Mouse (Mus musculus): ENCODE results near the gene Scgb1c1. TPM values are rescaled to one million over a fixed set of nuclear protein-coding genes. Genes with fewer than 3 reads are reported as not detected.

Gene Scgb1c1
- total RNA-seq, 2 experiments from 2014 or later: not detected

DNA sequence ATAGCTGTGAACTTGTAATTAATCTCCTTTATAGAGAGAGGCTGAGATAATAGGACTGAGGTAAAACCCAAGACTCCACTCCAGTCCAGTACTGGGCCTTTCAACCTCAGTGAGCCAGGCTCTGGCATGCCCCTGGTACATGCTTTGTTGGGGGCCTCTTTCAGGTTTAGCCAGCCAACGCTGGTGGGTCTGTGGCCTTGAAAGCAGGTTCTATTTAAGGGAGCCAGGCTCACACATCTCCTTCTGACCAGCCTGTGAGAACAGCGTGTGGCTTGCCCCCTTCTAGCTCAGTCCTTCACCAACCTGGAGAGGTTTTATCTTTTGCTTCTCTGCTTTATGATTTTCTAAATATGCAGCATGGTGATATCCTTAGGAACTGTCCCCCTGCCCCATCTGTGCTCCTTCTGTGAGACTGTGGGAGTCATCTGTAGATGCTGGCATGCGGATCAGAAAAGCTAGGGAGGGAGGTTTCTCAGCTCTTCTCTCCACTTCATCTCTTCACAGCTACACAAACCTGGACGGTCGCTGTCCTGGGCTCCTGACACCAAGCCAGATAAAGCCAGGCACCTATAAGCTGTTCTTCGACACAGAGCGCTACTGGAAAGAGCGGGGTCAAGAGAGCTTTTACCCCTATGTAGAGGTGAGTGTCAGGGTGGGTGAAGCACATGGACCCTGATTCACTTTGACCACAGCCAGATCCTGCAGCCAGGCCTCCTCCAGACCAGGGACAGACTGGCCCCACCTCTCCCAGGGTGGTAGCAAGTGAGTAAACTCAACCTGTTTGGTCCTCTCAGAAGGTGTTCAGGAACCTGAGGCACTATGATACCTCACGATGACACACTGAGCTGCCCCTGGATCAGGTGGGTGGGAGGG is 8.9 kb upstream of the Scgb1c1 start:
- DNase-seq (ENCODE audit: extremely low spot score in 1 of 2, low spot score in 2 of 2): no peak
- intact Hi-C loops (cut with DNase I): no loop called here

DNA sequence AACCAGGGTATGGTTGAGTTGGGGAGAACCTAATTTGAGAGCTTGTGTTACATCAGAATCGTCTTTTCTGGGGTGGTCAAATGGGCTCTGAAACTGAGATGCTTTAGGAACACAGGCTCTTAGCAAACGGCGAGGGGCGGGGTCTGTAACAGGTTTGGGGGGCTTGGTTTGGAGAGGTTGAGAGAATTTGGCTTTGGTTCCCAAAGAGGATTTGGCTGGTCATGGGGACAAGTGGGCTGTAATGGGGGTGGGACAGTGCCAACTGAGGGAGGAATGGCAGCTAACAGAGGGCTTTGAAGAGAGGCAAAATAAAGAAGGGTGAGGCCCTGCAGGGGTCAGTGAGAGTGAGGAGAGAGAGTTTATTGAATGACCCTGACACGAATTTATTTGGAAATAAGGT is 5.8 kb upstream of the Scgb1c1 start:
- DNase-seq (ENCODE audit: extremely low spot score in 1 of 2, low spot score in 2 of 2): no peak
- intact Hi-C loops (cut with DNase I): no loop called here

DNA sequence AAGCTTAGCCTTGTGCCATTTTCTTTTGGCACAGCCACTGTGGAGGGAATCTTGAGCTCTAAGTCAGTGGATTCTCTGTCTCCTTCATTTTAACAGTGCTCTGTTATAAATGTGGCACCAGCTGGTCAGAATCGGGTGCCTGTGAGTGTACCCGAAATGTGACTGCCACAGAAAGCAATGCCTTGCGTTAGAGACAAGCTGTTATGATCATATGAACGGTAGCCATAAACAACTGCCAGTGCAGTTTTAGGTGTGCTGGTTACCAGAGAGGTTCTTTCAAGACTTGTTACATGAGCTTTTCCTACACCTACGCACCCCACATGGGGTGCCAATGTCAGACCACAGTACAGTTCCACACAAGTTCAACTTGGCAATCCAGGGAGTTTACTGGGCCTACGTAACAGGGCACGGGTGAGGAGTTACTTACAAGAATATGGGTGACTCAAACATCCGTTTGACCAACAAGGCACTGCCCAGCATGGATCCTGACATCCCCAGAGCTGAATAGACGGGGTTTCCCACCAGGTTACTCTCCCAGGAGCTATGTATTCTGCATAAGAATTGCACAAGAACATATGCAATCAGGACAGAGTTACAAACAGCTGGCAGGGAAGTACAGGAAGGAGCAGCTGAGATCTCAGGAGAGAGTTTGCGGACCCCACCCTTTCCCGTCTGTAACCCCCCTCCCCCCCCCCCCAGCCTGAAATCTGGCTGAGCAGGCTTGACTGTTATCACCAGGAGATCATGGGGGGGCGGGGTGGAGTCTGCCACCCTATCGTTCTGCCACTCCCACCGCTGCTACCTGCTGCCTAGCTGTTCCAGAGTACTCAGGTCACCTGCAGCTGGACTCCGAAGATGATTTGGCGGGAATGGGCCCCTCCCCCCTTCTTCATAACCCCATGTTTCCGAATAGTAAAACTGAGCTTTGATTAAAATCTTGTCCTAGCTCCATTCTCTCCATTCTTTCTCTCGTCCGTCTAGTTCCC is 4.3 kb upstream of the Scgb1c1 start:
- intact Hi-C loops (cut with DNase I): no loop called here
- peak in 1 of 2 experiments; percentile 18 for DNase-seq (ENCODE audit: extremely low spot score in 1 of 2, low spot score in 2 of 2)

DNA sequence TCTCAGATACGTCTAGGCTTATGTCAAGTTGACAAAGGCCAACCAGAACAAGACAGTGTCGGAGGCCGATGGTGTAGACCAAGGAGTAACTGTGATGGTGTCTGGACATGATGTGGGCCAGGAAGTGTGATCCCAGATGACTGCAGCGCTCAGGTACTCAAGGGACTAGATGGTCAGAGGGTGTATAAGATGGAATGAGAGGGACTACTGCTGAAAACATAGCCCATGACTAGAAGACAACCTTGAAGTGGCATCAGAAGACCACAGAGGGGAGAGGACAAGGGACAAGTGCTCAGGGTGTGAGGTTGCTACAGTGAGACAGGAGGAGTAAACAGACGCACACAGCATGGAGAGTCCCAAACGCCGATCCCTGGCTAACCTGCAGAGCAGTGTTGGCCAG is 1.5 kb upstream of the Scgb1c1 start:
- DNase-seq (ENCODE audit: extremely low spot score in 1 of 2, low spot score in 2 of 2): no peak
- intact Hi-C loops (cut with DNase I): loop anchor here (2.0 kb wide), 2 partner anchors 59 to 205 kb away; no protein-coding TSS in a partner anchor

DNA sequence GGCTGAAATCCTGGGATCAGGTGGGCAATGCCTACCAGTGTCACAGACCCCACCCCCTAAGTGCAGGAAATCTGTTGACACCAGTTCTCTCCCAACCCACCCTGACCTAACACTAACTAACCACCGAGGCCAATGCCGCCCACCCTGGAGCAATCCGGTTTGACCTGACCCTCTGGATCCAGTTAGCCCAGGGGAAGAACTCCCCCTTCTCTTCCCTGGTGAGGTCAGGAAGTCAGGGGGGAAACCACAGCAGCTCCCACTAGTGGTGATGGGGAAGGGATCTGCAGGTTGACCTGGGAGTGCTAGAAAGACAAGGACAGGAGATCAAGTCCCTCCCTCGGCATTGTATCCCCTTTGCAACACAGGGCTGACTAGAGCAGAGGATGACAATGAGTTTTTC is 336 bp downstream of the Scgb1c1 start:
- intact Hi-C loops (cut with DNase I): loop anchor here (2.0 kb wide), 2 partner anchors 57 to 203 kb away; no protein-coding TSS in a partner anchor
- DNase-seq (ENCODE audit: extremely low spot score in 1 of 2, low spot score in 2 of 2): peak in 1 of 2 experiments; percentile 21

DNA sequence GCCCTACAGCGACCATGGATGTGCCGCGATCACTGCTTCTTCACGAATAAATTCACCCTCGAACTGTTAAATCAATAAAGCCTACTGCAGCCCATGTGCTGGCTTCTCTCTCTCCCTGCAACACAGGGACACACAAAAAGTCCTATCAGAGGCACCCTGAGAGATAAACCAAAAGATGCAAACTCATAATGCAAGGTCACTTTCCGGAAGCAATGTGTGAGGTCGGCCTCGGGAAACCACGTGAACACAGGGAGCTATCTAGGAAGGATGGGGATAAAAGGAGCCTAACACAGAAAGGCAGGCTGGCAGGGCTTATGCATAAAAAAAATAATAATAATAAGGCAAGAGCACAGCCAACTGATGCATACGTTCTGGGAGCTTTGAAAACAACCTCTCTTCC is 1.3 kb downstream of the Scgb1c1 start:
- DNase-seq (ENCODE audit: extremely low spot score in 1 of 2, low spot score in 2 of 2): no peak
- intact Hi-C loops (cut with DNase I): no loop called here

DNA sequence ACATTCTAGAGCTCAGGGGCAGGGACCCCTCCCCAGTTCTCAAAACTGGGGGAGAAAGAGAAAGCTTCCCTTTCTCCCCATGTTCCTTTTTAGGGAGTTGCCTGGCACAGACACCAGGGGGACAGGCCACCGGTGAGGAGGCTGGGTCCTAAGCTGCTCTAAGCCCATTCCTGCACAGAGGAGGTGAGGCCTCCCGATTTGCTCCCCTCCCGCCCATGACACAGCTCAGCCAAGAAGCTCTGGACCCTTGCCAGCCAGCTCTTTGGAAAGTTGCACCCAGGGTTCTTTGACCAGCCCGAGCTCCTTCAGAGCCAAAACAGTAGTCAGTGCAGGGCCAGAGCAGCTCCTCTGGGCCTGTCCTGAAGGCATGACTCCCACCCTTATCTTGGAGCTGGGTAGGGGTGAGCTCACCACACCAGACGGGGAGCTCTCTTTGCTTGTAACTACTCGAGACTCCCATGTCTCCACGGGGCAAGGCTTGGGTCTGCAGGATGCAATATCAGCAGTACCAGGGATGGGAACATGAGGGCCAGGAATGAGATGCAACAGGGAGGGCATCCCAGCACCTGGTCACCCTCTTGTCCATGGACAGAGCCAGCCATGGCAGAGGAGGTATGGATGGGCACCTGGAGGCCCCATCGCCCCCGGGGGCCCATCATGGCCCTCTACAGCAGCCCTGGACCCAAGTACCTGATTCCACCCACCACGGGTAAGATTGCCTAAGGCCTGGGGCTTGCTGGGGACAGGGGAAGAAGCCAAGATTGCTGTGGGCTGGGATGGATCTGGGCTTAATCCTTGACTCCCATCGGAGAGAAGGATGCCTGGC is 2.6 kb downstream of the Scgb1c1 start, which contains the start of gene Odf3:
Odf3 (plus strand) TSS at position 51 of the 826 bp plus-strand sequence.
- peak in 1 of 2 experiments; percentile 62 for DNase-seq (ENCODE audit: extremely low spot score in 1 of 2, low spot score in 2 of 2)
- intact Hi-C loops (cut with DNase I): no loop called here

DNA sequence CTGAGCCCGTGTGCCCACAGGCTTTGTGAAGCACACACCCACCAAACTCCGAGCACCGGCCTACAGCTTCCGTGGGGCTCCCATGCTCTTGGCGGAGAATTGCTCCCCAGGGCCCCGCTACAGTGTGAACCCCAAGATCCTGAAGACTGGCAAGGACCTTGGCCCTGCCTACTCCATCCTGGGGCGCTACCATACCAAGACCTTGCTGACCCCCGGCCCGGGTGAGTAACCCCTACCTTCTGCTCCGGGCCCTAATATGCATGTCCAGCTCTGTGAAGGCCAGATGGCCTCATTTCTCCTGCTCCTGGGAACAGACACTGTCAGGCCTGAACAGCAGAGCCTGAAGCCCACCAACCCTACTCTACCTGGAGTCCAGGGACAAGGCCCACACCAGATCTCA is 3.2 kb downstream of the Scgb1c1 start:
- DNase-seq (ENCODE audit: extremely low spot score in 1 of 2, low spot score in 2 of 2): no peak
- intact Hi-C loops (cut with DNase I): no loop called here

DNA sequence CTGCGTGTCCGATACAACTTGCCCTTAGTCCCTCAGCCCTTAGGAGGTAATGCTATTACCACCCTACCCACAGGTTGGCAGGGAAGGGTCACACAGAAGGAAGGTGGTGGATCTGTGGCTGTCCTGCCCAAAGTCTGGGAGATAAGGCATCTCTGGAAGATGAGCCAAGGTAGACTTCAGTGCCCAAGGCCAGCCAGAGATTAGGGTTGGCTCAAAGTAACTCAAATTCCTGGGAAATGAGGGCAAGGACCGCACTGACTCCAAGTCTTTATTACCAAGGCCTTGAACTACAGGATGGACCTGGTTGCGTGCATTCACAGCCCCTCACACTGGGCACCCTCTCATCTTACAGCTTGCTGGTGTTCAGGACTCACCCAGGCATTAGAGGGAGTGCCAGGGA is 6.6 kb downstream of the Scgb1c1 start:
- DNase-seq (ENCODE audit: extremely low spot score in 1 of 2, low spot score in 2 of 2): no peak
- intact Hi-C loops (cut with DNase I): loop anchor here (5.0 kb wide), 1 partner anchor 35 kb away; no protein-coding TSS in a partner anchor

DNA sequence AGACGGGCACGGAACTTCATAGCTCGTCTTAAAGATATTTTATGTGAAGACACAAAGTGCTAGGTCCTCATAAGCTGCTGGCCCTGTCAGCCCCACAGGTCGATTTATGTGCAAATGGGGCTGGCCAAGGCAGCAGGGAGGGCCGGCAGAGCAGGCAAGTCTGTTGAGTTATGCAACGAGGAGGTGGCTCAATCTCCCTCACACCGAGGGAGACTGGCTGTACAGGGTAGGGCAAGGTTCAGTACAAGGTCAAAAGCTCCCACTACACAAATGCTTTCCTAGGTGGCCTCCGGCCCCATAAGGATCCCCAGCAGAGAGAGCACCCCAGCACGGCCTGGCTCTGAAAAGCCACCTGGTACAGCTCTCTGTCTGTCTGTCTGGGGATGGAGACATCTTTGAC is 8.0 kb downstream of the Scgb1c1 start:
- DNase-seq (ENCODE audit: extremely low spot score in 1 of 2, low spot score in 2 of 2): no peak
- intact Hi-C loops (cut with DNase I): loop anchor here (5.0 kb wide), 1 partner anchor 34 kb away; no protein-coding TSS in a partner anchor

DNA sequence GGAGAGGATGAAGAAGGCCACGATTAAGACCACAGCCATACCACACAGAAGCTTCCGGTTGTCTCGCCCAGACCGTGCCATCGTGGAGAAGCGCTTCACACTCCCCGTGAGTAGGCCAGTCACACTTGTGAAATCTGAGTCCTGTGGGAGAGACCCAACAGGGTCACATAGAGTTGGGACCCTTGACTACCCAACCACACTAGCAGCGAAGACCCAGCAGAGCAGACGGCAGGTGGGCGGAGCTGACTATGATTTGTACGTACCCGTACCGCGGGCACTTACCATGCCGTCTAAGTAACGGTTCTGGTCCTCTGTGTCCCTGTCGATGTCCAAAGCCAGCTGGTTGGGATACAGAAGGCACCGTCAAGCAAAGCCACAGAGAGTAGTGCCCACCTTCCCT is 9.1 kb downstream of the Scgb1c1 start:
- no peak for DNase-seq (ENCODE audit: extremely low spot score in 1 of 2, low spot score in 2 of 2)
- intact Hi-C loops (cut with DNase I): loop anchor here (5.0 kb wide), 1 partner anchor 33 kb away; no protein-coding TSS in a partner anchor

DNA sequence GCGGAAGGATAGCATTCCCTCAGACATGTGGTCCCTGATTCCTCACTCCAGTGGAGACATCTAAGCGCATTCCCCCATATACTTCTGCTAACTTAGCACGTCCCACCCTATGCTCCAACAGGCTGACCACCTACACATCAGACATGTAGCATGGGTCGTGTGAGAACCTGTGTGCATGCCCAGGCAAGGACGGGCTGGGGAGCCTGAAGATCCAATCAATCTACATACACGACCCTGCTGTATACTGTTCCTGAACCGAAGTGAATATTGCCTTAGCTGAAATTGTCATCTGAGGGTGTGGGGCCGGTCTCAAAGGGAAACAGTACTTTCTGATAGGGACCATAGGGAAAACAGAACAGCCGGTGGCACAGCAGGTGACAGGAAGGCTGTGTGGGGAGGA is 9.8 kb downstream of the Scgb1c1 start:
- no peak for DNase-seq (ENCODE audit: extremely low spot score in 1 of 2, low spot score in 2 of 2)
- intact Hi-C loops (cut with DNase I): no loop called here

DNA sequence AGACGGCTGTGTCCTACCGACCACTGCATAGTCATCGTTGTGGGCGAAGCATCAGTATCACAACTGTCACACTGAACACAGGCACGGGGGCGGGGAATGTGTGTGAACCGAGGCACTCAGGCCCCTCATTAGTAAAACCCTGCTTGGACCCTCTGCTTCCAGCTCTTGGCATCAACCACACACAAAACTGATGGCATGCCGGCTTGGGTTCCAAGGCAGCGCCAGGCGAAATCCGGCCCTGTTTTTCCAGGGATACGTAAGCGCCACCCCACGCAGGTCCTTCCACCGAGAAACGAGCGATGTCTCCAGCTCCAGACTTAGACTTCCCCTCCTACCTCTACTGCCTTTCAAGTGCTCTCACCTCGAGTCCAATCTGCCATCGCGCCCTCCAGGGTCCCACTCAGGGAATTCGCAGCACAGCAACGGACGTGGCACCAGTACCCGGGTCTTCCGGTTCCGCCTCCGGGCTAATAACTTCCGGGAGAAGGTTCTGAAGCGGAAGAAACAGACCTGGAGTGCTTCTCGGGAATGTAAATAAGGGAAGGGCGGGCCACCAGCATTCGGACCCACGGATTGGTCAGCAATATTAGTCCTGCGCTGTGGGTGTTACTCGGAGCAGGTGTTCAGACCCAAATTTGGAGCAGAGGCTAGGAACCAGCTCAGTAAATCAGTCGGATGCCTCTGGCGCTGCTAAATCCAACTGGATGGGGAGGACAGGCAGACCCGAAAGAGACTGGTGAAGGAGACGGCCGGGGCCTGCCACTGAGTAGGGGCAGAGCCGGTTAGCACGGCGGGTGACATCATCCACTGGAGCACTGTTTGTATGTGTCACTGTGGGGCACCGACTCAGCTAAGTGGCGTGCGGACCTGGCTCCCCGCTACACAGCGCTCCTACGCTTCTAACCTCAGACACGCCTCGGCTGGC is 10.8 kb downstream of the Scgb1c1 start, which contains the start of gene Gm45785:
Gm45785 (minus strand) TSS at position 472 of the 925 bp plus-strand sequence.
- DNase-seq (ENCODE audit: extremely low spot score in 1 of 2, low spot score in 2 of 2): peak; percentile 84 to 88
- intact Hi-C loops (cut with DNase I): no loop called here

DNA sequence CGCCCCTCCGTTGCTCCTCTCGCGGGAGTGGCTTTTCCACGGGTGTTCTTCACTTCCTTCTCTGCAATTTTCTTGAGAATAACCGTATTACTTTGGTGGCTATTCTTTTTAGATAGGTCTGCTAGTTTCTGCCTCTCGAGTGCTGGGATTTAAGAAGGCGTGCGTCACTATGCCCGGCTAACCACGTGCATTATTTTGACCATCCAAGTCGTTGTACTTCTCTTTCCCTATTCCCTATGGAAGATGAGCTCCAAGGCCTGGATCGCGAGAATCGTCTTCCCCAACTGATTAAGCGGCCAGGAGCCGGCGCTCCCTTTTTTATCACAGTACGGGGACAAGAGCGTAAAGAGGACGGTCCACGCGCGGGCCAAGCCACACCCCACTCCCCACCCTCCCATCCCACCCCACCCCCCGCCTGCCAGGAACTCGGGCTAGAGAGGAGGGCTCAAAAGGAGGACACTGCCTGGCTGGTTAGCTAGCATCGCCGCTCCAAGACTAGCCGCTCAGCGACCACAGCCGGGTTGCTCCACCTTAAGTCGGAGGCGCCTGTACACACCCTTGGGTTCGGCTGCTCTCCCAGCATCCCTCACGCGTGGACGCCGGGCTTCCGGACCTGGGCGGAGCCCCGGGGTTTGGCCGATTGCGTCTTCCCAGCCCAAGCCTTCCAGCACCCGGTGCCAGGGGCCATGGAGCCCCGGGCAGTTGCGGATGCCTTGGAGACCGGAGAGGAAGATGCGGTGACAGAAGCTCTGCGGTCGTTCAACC is 11.6 kb downstream of the Scgb1c1 start, which contains the start of gene Ric8a:
Ric8a (plus strand) TSS at position 173 of the 765 bp plus-strand sequence.
- intact Hi-C loops (cut with DNase I): no loop called here

DNA sequence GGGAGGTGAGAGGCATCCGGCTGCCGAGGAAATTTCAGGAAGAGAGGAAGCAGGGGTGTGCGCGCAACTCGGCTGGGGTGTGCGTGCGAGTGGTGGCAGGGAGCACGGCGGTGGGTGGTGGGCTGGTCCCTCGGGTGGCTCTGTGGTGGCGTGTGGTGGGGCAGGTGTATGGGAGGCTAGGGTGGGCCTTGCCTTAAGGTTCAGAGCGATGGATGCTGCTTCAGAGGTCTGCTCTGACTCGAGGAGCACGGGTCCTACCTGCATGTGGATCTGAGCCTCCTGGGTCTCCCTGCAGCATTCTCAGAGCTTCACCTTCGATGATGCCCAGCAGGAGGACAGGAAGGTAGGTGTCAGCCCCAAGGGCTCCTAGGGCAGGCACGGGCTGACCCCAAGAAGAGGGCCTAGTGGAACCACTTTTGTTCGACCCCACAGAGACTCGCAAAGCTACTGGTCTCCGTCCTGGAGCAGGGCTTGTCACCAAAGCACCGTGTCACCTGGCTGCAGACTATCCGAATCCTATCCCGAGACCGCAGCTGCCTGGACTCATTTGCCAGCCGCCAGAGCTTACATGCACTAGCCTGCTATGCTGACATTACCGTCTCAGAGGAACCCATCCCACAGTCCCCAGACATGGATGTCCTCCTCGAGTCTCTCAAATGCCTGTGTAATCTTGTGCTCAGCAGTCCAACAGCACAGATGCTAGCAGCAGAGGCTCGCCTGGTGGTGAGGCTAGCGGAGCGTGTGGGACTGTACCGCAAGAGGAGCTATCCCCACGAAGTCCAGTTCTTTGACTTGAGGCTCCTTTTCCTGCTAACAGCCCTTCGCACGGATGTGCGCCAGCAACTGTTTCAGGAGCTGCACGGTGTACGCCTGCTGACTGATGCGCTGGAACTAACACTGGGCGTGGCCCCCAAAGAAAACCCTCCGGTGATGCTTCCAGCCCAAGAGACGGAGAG is 12.5 kb downstream of the Scgb1c1 start, which contains the start of gene Bet1l:
Bet1l (minus strand) TSS at position 28 of the 956 bp plus-strand sequence.
- intact Hi-C loops (cut with DNase I): no loop called here
- DNase-seq (ENCODE audit: extremely low spot score in 1 of 2, low spot score in 2 of 2): no peak

More for the DNA sequence above, 11.6 kb downstream of the Scgb1c1 start, which contains the start of gene Ric8a:
- peak; percentile 77 to 93 for DNase-seq (ENCODE audit: extremely low spot score in 1 of 2, low spot score in 2 of 2)
